Mouse (Mus musculus) lung, embryonic 16.5 days (tissue): ENCODE data around the gene Ift43. TPM values are rescaled to one million over a fixed set of nuclear protein-coding genes. Genes with fewer than 3 reads are reported as not detected.

Experiments used
- ATAC-seq: fragments of 200-750 bp; cut with Nextera tagmentation; 2 replicates; pipeline ENCODE4 v1.8.0; 2017; ENCODE audit warnings: low read depth, mild to moderate bottlenecking, moderate library complexity
- H3K27ac ChIP-seq: fragments of 300-500 bp; sonication (generic); 2 replicates; pipeline ENCODE4 v1.5.1; 2014; ENCODE audit warnings: mild to moderate bottlenecking, control low read depth, low read length
- H3K27me3 ChIP-seq: fragments of 300-500 bp; sonication (generic); 2 replicates; pipeline ENCODE4 v1.6.1; 2014; ENCODE audit warnings: low read depth, low read length, mixed read lengths; ENCODE audit not compliant: control insufficient read depth, insufficient read depth
- H3K36me3 ChIP-seq: fragments of 300-500 bp; sonication (generic); 2 replicates; pipeline ENCODE4 v1.6.1; 2014; ENCODE audit warnings: low read length; ENCODE audit not compliant: control insufficient read depth, insufficient read depth
- H3K4me1 ChIP-seq: fragments of 300-500 bp; sonication (generic); replicated peaks from 2 replicates; pipeline ENCODE4 v1.6.1; 2014; ENCODE audit warnings: low read length, mixed read lengths; ENCODE audit not compliant: control insufficient read depth, insufficient read depth
- H3K4me2 ChIP-seq: fragments of 300-500 bp; sonication (generic); 2 replicates; pipeline ENCODE4 v1.6.1; 2014; ENCODE audit warnings: low read depth, low read length, control low read depth
- H3K4me3 ChIP-seq: fragments of 300-500 bp; sonication (generic); 2 replicates; pipeline ENCODE4 v1.5.1; 2014; ENCODE audit warnings: mild to moderate bottlenecking, low read length, control low read depth
- H3K9ac ChIP-seq: fragments of 300-500 bp; sonication (generic); 2 replicates; pipeline ENCODE4 v1.6.1; 2014; ENCODE audit warnings: low read length, control low read depth
- H3K9me3 ChIP-seq: fragments of 300-500 bp; sonication (generic); 2 replicates; pipeline ENCODE4 v1.6.1; 2016; ENCODE audit warnings: low read length; ENCODE audit not compliant: control insufficient read depth
- WGBS: fragments of 180-500 bp; shearing (Covaris S2); extraction: QIAGEN DNeasy Blood & Tissue Kit; methylation state at CpG from one replicate; pipeline ENCODE4 v1.1.7; 2014; 5-methylcytosine and 5-hydroxymethylcytosine counted together
- polyA plus RNA-seq: library from polyadenylated mRNA; unstranded; fragments of >200 nt; fragmentation: Nextera tagmentation; extraction: Ambion mirVana; gene quantifications from 2 replicates; pipeline ENCODE4 v1.2.1, GENCODE M21; 2015

Gene Ift43
- 103 and 106 TPM in 2 replicates for polyA plus RNA-seq

GRCm38 (mm10) chr12:86082481-86083012 is at the start of gene Ift43:
TSS of gene Ift43 (plus strand) at chr12:86082541.
- 1% methylated on average over 27 of the region's 35 CpGs for WGBS
- Histone ChIP-seq H3K4me3 (peak within 1 kb of the TSS; percentile 72), H3K4me2 (peak within 1 kb of the TSS; percentile 58), H3K27me3 (no peaks in the 10 kb centered on the region), H3K9me3 (no peaks in the 10 kb centered on the region), H3K36me3 (no peaks in the 10 kb centered on the region), H3K9ac (peak within 1 kb of the TSS; percentile 74), H3K27ac (peak within 1 kb of the TSS; percentile 45; the same call in 1 of the 2 replicates), H3K4me1 (peaks cover 12% of the 10 kb centered on the region; the same call in 1 of the 2 replicates)
- peak; percentile 37 for ATAC-seq

GRCm38 (mm10) chr12:86035586-86035985 is 46.8 kb upstream of the Ift43 start:
- Histone ChIP-seq H3K9me3 (no peaks in the 10 kb centered on the region), H3K4me1 (peaks cover 12% of the 10 kb centered on the region), H3K4me2 (no peak overlapping the region), H3K27me3 (no peaks in the 10 kb centered on the region), H3K36me3 (no peaks in the 10 kb centered on the region), H3K9ac (no peak overlapping the region), H3K27ac (no peak overlapping the region), H3K4me3 (no peak overlapping the region)
- ATAC-seq = no peak

DNA sequence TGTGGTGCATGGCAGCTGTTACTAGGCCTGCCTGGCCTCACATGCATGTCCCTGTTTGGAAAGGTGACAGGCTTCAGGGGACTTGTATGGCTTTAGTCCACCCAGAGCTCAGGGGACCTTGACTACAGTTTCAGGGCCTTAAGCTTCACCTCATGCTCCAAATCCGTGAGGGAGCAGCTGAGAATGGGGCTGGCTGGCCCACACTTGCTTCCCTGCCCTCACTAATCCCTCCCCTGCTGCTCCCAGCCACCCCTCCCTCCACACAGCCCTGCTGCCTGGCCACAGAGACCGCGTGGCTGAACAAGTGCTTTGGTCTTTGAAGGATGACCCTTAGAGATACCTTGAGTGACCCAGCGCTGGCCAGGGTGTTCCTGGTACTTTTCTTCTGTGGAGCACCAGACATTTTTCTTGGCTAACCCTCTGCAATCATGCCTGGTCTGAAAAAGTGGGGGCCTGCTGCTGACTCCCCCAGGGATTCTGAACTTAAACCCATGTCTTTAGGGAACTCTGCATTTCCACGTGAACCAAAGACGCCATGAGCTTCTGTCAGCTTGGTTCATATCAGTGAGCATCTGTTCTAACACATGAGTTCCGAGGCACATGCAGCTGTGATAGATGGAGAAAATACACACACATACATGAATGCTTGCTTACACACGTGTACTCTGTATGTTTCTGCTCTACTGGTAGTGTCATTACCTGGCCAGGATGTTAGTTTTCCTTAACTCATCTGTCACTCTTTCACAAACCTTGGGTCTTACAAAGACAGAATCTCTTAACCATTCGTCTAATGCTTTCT is 45.8 kb upstream of the Ift43 start:
- ATAC-seq = peak; percentile 29; the same call in 1 of the 2 replicates
- Histone ChIP-seq H3K4me1 (peaks cover 12% of the 10 kb centered on the region), H3K27ac (peak overlapping the region; percentile 65), H3K27me3 (no peaks in the 10 kb centered on the region), H3K4me3 (no peak overlapping the region), H3K9me3 (no peaks in the 10 kb centered on the region), H3K36me3 (no peaks in the 10 kb centered on the region), H3K4me2 (no peak overlapping the region), H3K9ac (no peak overlapping the region)
- WGBS = 48% methylated on average over 9 of the region's 9 CpGs

DNA sequence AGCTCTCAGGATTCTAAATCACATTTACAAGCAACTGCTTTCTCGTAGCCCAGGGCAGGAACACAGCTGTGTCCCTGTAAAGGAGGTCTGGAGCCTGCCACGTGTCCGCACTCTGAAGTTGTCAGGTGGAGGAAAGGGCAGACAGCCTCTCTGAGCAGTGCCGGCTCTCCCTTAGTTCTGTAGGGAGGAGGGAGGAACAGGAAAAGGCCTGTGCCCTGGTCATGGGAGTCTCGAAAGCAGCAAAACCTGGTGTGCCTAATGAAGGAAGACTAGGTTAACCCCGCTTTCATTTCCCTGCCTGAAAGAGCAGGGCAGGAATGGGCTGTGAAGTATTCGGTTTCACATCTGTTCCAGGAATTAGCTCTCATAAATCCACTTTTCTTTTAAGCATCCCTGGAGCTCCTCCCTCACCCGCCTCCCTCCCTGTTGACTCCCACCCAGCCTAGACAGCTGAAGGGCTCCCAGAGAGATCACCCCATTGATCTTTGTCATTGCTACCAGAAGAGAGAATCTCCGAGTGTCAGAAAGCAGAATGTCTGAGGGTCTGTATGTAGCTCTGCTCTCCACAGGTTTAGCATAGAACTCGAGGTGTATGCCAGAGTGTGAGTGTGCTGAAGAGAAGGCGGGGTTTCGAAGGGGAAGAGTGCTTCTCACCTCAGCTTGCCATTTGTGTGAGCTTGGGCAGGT is 45.0 kb upstream of the Ift43 start:
- peak; percentile 64 for ATAC-seq
- peak overlapping the region; percentile 65 for H3K27ac ChIP-seq

GRCm38 (mm10) chr12:86039078-86039477 is 43.3 kb upstream of the Ift43 start:
- no peaks in the 10 kb centered on the region for H3K27me3 ChIP-seq
- no peak for ATAC-seq
- no peak overlapping the region for H3K4me3 ChIP-seq
- no peak overlapping the region for H3K27ac ChIP-seq
- peaks cover 5% of the 10 kb centered on the region for H3K36me3 ChIP-seq
- H3K9me3 ChIP-seq = peaks cover 6% of the 10 kb centered on the region; the same call in 1 of the 2 replicates
- WGBS = 79% methylated on average over 5 of the region's 5 CpGs
- peaks cover 9% of the 10 kb centered on the region for H3K4me1 ChIP-seq
- no peak overlapping the region for H3K9ac ChIP-seq
- no peak overlapping the region for H3K4me2 ChIP-seq

More for the DNA sequence above, 45.0 kb upstream of the Ift43 start:
- H3K36me3 ChIP-seq = no peaks in the 10 kb centered on the region
- 21% methylated on average over 12 of the region's 12 CpGs for WGBS
- H3K4me2 ChIP-seq = 0 out of 2 replicates have a peak overlapping the region, but pooled peaks have one; percentile 2
- H3K4me3 ChIP-seq = no peak overlapping the region
- peaks cover 12% of the 10 kb centered on the region for H3K4me1 ChIP-seq
- peak overlapping the region; percentile 33; the same call in 1 of the 2 replicates for H3K9ac ChIP-seq
- H3K27me3 ChIP-seq = no peaks in the 10 kb centered on the region
- no peaks in the 10 kb centered on the region for H3K9me3 ChIP-seq

GRCm38 (mm10) chr12:86039751-86040150 is 42.6 kb upstream of the Ift43 start:
- WGBS = 87% methylated on average over 6 of the region's 6 CpGs
- Histone ChIP-seq H3K27ac (no peak overlapping the region), H3K9ac (no peak overlapping the region), H3K4me3 (no peak overlapping the region), H3K4me1 (peaks cover 9% of the 10 kb centered on the region), H3K27me3 (no peaks in the 10 kb centered on the region), H3K4me2 (no peak overlapping the region), H3K9me3 (peaks cover 6% of the 10 kb centered on the region; the same call in 1 of the 2 replicates), H3K36me3 (peaks cover 5% of the 10 kb centered on the region)
- no peak for ATAC-seq

DNA sequence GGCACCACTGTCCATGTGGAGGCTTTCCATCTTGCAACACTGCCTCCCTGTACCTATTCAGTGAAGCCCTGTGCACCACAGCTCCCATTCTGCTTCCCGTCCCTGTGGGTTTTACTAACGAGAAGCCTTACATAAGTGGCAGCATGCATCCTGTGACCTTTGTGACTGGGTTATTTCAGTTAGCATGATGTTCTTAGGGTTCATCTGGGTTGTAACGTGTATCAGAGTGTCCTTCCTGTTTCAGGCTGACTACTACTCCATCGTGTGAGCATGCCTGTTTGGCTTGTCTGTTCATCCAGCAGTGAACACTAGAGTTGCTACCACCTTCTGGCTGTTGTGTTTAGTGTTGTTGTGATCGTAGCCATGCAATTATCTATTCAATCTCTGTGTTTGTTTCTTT is 36.2 kb upstream of the Ift43 start:
- H3K9ac ChIP-seq = no peak overlapping the region
- ATAC-seq = no peak

DNA sequence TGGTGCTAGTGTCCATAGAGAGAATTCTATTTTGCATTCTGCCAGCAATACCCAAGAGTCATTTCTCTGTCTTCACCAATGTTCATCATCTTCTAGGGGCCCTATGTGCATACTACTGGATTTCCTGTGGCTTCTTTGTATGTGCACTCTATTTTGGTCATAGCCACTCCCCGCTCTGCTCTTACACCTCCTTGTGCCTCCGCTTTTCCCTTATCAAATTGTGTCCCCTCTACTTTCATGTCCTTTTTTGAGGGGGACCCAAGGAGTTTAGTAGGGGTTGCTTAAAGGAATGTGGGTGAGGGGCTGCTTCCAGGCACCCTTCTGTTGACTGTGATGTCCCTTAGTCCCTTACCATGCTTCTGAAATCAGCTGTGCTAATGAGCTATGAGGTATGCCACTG is 35.6 kb upstream of the Ift43 start:
- no peak for ATAC-seq
- Histone ChIP-seq H3K9ac (no peak overlapping the region), H3K27ac (no peak overlapping the region), H3K4me2 (no peak overlapping the region), H3K27me3 (no peaks in the 10 kb centered on the region), H3K4me1 (no peaks in the 10 kb centered on the region), H3K9me3 (peaks cover 6% of the 10 kb centered on the region; the same call in 1 of the 2 replicates), H3K4me3 (no peak overlapping the region), H3K36me3 (peaks cover 5% of the 10 kb centered on the region)
- 97% methylated on average over 2 of the region's 2 CpGs for WGBS

More for the DNA sequence above, 36.2 kb upstream of the Ift43 start:
- Histone ChIP-seq H3K36me3 (peaks cover 5% of the 10 kb centered on the region), H3K27ac (no peak overlapping the region), H3K4me3 (no peak overlapping the region), H3K4me1 (no peaks in the 10 kb centered on the region), H3K4me2 (no peak overlapping the region), H3K9me3 (peaks cover 6% of the 10 kb centered on the region; the same call in 1 of the 2 replicates), H3K27me3 (no peaks in the 10 kb centered on the region)
- WGBS = 79% methylated on average over 5 of the region's 5 CpGs

DNA sequence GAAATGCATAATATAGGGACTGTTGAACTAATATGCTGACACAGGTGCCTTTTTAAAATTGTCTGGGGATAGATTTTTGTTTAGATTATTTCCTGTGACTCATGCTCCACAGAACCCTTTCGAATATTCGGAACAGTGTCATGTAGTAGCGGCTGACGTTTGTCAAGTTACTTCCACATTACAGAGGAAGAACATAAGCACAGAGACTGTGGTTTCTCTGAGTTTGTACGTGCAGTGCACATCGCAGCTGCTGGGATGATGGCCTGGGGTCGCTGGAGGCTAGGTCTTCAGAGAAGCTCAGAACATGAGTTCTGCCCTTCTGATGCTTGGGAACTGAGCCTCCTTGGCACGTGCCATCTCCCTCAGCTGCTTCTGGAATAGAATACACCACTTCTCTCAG is 35.0 kb upstream of the Ift43 start:
- no peak for ATAC-seq
- Histone ChIP-seq H3K36me3 (peaks cover 5% of the 10 kb centered on the region), H3K4me3 (no peak overlapping the region), H3K4me1 (no peaks in the 10 kb centered on the region), H3K9ac (no peak overlapping the region), H3K9me3 (peaks cover 6% of the 10 kb centered on the region; the same call in 1 of the 2 replicates), H3K4me2 (no peak overlapping the region), H3K27me3 (no peaks in the 10 kb centered on the region), H3K27ac (no peak overlapping the region)
- 75% methylated on average over 8 of the region's 8 CpGs for WGBS
